Mouse (Mus musculus) lung, postnatal 36 days (tissue): Measurements from ENCODE around the gene Aip.
A peak's percentile ranks its signal among the peaks of the same experiment; 100 is the strongest.
"Not testable (repeated sequence)": the region's sequence is repeated elsewhere in the genome, so short reads cannot be mapped to it uniquely, and the experiment has no call there.

Experiments
- DNase-seq: peaks from one replicate; pipeline ENCODE4 v3.0.0; 2022; ENCODE audit warnings: mixed read lengths

Gene Aip

GRCm38 (mm10) chr19:4134354-4134753 is 8.7 kb upstream of the Aip start:
- no peak for DNase-seq

- no peak for DNase-seq
Measured at GRCm38 (mm10) chr19:4131768-4132167, 6.1 kb upstream of the Aip start.

GRCm38 (mm10) chr19:4131075-4131474 is 5.4 kb upstream of the Aip start:
- DNase-seq, result no peak

GRCm38 (mm10) chr19:4130106-4130505 is 4.4 kb upstream of the Aip start:
- no peak for DNase-seq

- no peak for DNase-seq
Measured at GRCm38 (mm10) chr19:4129462-4129861, 3.8 kb upstream of the Aip start.

- peak; percentile 64 for DNase-seq
Measured at GRCm38 (mm10) chr19:4126759-4127495, 1.3 kb upstream of the Aip start.

- DNase-seq, result not testable (repeated sequence)
Measured at GRCm38 (mm10) chr19:4125268-4125667, 390 bp downstream of the Aip start.

GRCm38 (mm10) chr19:4124432-4124831 is 1.2 kb downstream of the Aip start:
- no peak for DNase-seq

- no peak for DNase-seq
Measured at GRCm38 (mm10) chr19:4122411-4123370, 3.0 kb downstream of the Aip start.

- not testable (repeated sequence) for DNase-seq
Measured at GRCm38 (mm10) chr19:4121896-4122295, 3.8 kb downstream of the Aip start.

GRCm38 (mm10) chr19:4121097-4121805 is 4.4 kb downstream of the Aip start:
- DNase-seq, result peak; percentile 100

- DNase-seq, result no peak
Measured at GRCm38 (mm10) chr19:4120496-4120895, 5.2 kb downstream of the Aip start.

- DNase-seq, result no peak
Measured at GRCm38 (mm10) chr19:4119716-4120487, 5.8 kb downstream of the Aip start.

GRCm38 (mm10) chr19:4118350-4118749 is 7.3 kb downstream of the Aip start:
- no peak for DNase-seq

GRCm38 (mm10) chr19:4117006-4117405 is 8.7 kb downstream of the Aip start:
- DNase-seq, result no peak

- no peak for DNase-seq
Measured at GRCm38 (mm10) chr19:4115816-4116215, 9.8 kb downstream of the Aip start.

GRCm38 (mm10) chr19:4115144-4115543 is 10.5 kb downstream of the Aip start:
- DNase-seq, result no peak

- no peak for DNase-seq
Measured at GRCm38 (mm10) chr19:4114551-4114950, 11.1 kb downstream of the Aip start.

GRCm38 (mm10) chr19:4113806-4114230 is 11.8 kb downstream of the Aip start:
- DNase-seq, result peak; percentile 60

- peak; percentile 84 for DNase-seq
Measured at GRCm38 (mm10) chr19:4113186-4113805, 12.4 kb downstream of the Aip start.

- peak; percentile 52 for DNase-seq
Measured at GRCm38 (mm10) chr19:4112063-4112960, 13.3 kb downstream of the Aip start.
